Mouse (Mus musculus): ENCODE data around the gene Syngr1. TPM values are rescaled to one million over a fixed set of nuclear protein-coding genes. Genes with fewer than 3 reads are reported as not detected.

Gene Syngr1
- polyA plus RNA-seq, 1 experiment from 2014 or later, result 62.1 TPM

- no peak for ATAC-seq (replicated peaks)
- peaks cover 26% of the 10 kb centered on the region; the same call in 1 of the 2 replicates for H3K36me3 ChIP-seq (replicated peaks)
- H3K4me1 ChIP-seq, result no peaks in the 10 kb centered on the region
- no peaks in the 10 kb centered on the region for H3K9me3 ChIP-seq
- no peak overlapping the region for H3K9ac ChIP-seq
- H3K27ac ChIP-seq, result no peak overlapping the region
- no peak overlapping the region for H3K4me3 ChIP-seq
- 93% methylated on average over 4 of the region's 4 CpGs for WGBS
- H3K27me3 ChIP-seq (replicated peaks), result no peaks in the 10 kb centered on the region
- H3K4me2 ChIP-seq, result no peak overlapping the region
These were observed 69.6 kb downstream of the Syngr1 start for GRCm38 (mm10) chr15:80160726-80161125.

- Histone ChIP-seq H3K4me1 (no peaks in the 10 kb centered on the region), H3K27me3 (replicated peaks) (no peaks in the 10 kb centered on the region), H3K27ac (no peak overlapping the region), H3K36me3 (replicated peaks) (peaks cover 26% of the 10 kb centered on the region; the same call in 1 of the 2 replicates), H3K9ac (no peak overlapping the region), H3K9me3 (no peaks in the 10 kb centered on the region), H3K4me2 (no peak overlapping the region), H3K4me3 (no peak overlapping the region)
- ATAC-seq (replicated peaks), result no peak
- WGBS, result 86% methylated on average over 3 of the region's 3 CpGs
These were observed 70.1 kb downstream of the Syngr1 start for GRCm38 (mm10) chr15:80161199-80161598.

DNA sequence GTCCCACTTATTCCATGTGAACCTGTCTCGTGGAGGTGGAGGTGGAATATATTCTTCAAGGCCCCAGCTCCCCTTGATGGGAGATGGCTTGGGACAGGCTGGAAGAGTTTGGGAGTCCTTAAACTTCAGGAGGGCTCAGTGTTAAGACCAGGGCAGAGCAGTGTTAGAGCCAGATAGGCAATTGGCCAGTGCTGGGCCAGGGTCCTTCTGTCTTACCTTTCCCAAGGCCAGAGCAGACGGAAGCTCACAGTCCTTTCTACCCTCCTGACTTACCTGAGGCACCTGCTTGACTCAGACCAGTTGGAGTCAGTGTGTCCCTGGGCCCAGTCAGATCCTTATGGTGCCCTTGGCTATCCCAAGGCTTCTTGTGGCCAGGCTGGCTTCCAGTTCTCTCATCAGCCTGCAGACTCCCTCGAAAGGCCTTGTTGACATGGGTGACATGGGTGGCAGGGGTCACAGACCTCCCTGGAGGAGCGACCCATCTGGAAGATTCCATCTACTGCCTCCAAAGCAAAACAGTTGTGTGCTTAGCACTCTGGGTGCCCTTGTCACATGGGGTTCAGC lies 71.3 kb downstream of the Syngr1 start:
- Histone ChIP-seq H3K9me3 (no peaks in the 10 kb centered on the region), H3K27ac (no peak overlapping the region), H3K36me3 (replicated peaks) (peaks cover 25% of the 10 kb centered on the region; the same call in 1 of the 2 replicates), H3K27me3 (replicated peaks) (no peaks in the 10 kb centered on the region), H3K4me2 (no peak overlapping the region), H3K4me3 (no peak overlapping the region), H3K9ac (no peak overlapping the region), H3K4me1 (no peaks in the 10 kb centered on the region)
- WGBS, result 91% methylated on average over 4 of the region's 4 CpGs
- no peak for ATAC-seq (replicated peaks)

- Histone ChIP-seq H3K4me1 (no peaks in the 10 kb centered on the region), H3K4me2 (no peak overlapping the region), H3K36me3 (replicated peaks) (peaks cover 19% of the 10 kb centered on the region; the same call in 1 of the 2 replicates), H3K27ac (no peak overlapping the region), H3K4me3 (no peak overlapping the region), H3K9me3 (no peaks in the 10 kb centered on the region), H3K27me3 (replicated peaks) (no peaks in the 10 kb centered on the region), H3K9ac (no peak overlapping the region)
- 86% methylated on average over 11 of the region's 11 CpGs for WGBS
- no peak for ATAC-seq (replicated peaks)
These were observed 72.1 kb downstream of the Syngr1 start for GRCm38 (mm10) chr15:80163274-80163673.

DNA sequence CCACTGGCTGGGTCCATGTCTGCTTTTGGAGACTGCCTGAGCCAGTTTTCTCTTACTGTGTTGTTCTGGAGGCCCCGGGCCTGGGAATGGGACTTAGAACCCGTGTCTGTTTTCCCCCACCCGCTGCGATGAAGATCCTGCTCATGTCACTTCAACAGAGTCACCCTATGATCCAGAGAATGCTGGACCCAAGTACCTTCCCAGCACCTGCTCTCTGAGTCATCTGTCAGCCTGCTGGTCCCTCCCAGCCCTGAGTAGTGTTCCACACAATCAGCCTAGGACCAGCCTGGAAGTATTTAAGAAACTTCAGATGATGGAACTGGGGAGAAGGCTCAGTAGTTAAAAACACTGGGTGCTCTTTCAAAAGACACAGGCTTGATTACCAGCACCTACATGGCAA lies 72.6 kb downstream of the Syngr1 start:
- H3K36me3 ChIP-seq (replicated peaks), result peaks cover 19% of the 10 kb centered on the region; the same call in 1 of the 2 replicates

DNA sequence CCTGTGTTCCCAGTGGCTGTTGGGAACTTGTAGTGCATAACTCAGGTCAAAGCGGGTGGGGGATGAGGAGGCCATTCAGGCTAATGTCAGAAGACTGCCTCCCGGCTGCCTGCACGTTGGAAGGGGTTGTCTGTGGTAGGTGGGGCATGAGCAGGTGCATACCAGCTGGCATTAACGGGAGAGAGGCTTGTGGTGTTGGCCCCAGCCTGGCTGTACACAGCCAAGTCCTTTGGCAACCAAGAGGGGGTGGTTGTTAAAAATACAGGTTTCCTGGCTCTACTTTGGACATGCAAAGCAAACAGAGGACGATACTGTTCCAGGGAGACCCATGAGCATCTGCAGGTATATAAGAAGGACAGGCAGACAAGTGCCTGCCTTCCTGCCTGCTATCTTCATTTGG lies 74.3 kb downstream of the Syngr1 start:
- no peaks in the 10 kb centered on the region for H3K9me3 ChIP-seq
- H3K36me3 ChIP-seq (replicated peaks), result peaks cover 19% of the 10 kb centered on the region; the same call in 1 of the 2 replicates
- H3K4me2 ChIP-seq, result no peak overlapping the region
- no peaks in the 10 kb centered on the region for H3K4me1 ChIP-seq
- H3K27me3 ChIP-seq (replicated peaks), result no peaks in the 10 kb centered on the region
- H3K9ac ChIP-seq, result no peak overlapping the region
- H3K27ac ChIP-seq, result no peak overlapping the region
- no peak overlapping the region for H3K4me3 ChIP-seq
- no peak for ATAC-seq (replicated peaks)
- WGBS, result 60% methylated on average over 5 of the region's 5 CpGs

More for the DNA sequence above, 72.6 kb downstream of the Syngr1 start:
- no peak overlapping the region for H3K4me2 ChIP-seq
- H3K27ac ChIP-seq, result no peak overlapping the region
- H3K27me3 ChIP-seq (replicated peaks), result no peaks in the 10 kb centered on the region
- no peaks in the 10 kb centered on the region for H3K9me3 ChIP-seq
- H3K4me3 ChIP-seq, result no peak overlapping the region
- no peaks in the 10 kb centered on the region for H3K4me1 ChIP-seq
- ATAC-seq (replicated peaks), result no peak
- no peak overlapping the region for H3K9ac ChIP-seq
- 87% methylated on average over 4 of the region's 4 CpGs for WGBS

Small RNA genes within 50 kb of the gene (microRNA-seq; reads per million reads assigned to microRNA genes)
- 21.1 reads per million, percentile 37 among the genes with 10 or more reads in this experiment for gene Snord43

Other genes with a start within 250 kb of the Syngr1 start
- gene Apobec3, start 199.7 kb upstream of the Syngr1 start, polyA plus RNA-seq (2015; fragmentation: Nextera tagmentation; extraction: Ambion mirVana), result 3.5 and 4.0 TPM in 2 replicates
- 4.7 and 5.8 TPM in 2 replicates for gene Cbx7, start 120.2 kb upstream of the Syngr1 start, polyA plus RNA-seq (2015; fragmentation: Nextera tagmentation; extraction: Ambion mirVana)
- 4.4 and 4.8 TPM in 2 replicates for gene Pdgfb, start 76.4 kb upstream of the Syngr1 start, polyA plus RNA-seq (2015; fragmentation: Nextera tagmentation; extraction: Ambion mirVana)
- 522 and 525 TPM in 2 replicates for gene Rpl3, start 534 bp downstream of the Syngr1 start, polyA plus RNA-seq (2015; fragmentation: Nextera tagmentation; extraction: Ambion mirVana)
- gene Tab1, start 41.8 kb downstream of the Syngr1 start, polyA plus RNA-seq (2015; fragmentation: Nextera tagmentation; extraction: Ambion mirVana), result 42.5 and 43.5 TPM in 2 replicates
- 15.5 and 16.3 TPM in 2 replicates for gene Mgat3, start 82.4 kb downstream of the Syngr1 start, polyA plus RNA-seq (2015; fragmentation: Nextera tagmentation; extraction: Ambion mirVana)
- gene Mief1, start 142.7 kb downstream of the Syngr1 start, polyA plus RNA-seq (2015; fragmentation: Nextera tagmentation; extraction: Ambion mirVana), result 35.8 and 39.3 TPM in 2 replicates
- gene AC140267.1, start 144.5 kb downstream of the Syngr1 start, polyA plus RNA-seq (2015; fragmentation: Nextera tagmentation; extraction: Ambion mirVana), result 2.3 TPM in 1 of 2 replicates, not detected in the other
- gene Atf4, start 163.8 kb downstream of the Syngr1 start, polyA plus RNA-seq (2015; fragmentation: Nextera tagmentation; extraction: Ambion mirVana), result 120 and 121 TPM in 2 replicates
- 69.2 and 75.5 TPM in 2 replicates for gene Rps19bp1, start 173.0 kb downstream of the Syngr1 start, polyA plus RNA-seq (2015; fragmentation: Nextera tagmentation; extraction: Ambion mirVana)
- gene Cacna1i, start 195.9 kb downstream of the Syngr1 start, polyA plus RNA-seq (2015; fragmentation: Nextera tagmentation; extraction: Ambion mirVana), result 1.1 and 1.8 TPM in 2 replicates

All from midbrain, embryonic 15.5 days (tissue).